Mouse (Mus musculus): ENCODE results near the gene Eps8l3. TPM values are rescaled to one million over a fixed set of nuclear protein-coding genes. Genes with fewer than 3 reads are reported as not detected.
"Not testable (repeated sequence)": the region's sequence is repeated elsewhere in the genome, so short reads cannot be mapped to it uniquely, and the experiment has no call there.

Gene Eps8l3
- polyA plus RNA-seq, 1 experiment, result not detected

GRCm38 (mm10) chr3:107857646-107858045, 19.4 kb upstream of the Eps8l3 start:
- Histone ChIP-seq H3K36me3 (ENCODE audit: control insufficient read depth, insufficient read depth) (no peaks in the 10 kb centered on the region), H3K79me2 (ENCODE audit: control insufficient read depth, insufficient read depth) (no peaks in the 10 kb centered on the region), H3K27me3 (ENCODE audit: control insufficient read depth, insufficient read depth, insufficient read length) (no peaks in the 10 kb centered on the region), H3K4me3 (no peak overlapping the region), H3K4me2 (ENCODE audit: low read depth) (no peak overlapping the region), H3ac (ENCODE audit: control insufficient read depth, insufficient read length) (no peak overlapping the region)
- TF ChIP-seq MYOG (IDR thresholded peaks at IDR 0.05; ENCODE audit: control insufficient read depth in 1 of 3, insufficient read depth in 1 of 3, insufficient read length in 2 of 3, low read depth in 2 of 3) (no peak), REST (IDR thresholded peaks at IDR 0.05; ENCODE audit: insufficient read depth, insufficient read length) (no peak), CEBPB (IDR thresholded peaks at IDR 0.05; ENCODE audit: insufficient read depth, poor library complexity, severe bottlenecking) (no peak), MYOD1 (IDR thresholded peaks at IDR 0.05; ENCODE audit: control insufficient read depth in 1 of 3, insufficient read length in 2 of 3, low read depth in 2 of 3) (no peak), SRF (IDR thresholded peaks at IDR 0.05; ENCODE audit: control insufficient read depth, insufficient read length, low read depth) (no peak), E2F4 (IDR thresholded peaks at IDR 0.05; ENCODE audit: insufficient read depth) (no peak), POLR2A (IDR thresholded peaks at IDR 0.05; ENCODE audit: insufficient read length, low read depth) (no peak), USF1 (IDR thresholded peaks at IDR 0.05; ENCODE audit: low read depth) (no peak), TCF3 (IDR thresholded peaks at IDR 0.05; ENCODE audit: insufficient read length, low read depth) (no peak), POLR2AphosphoS2 (IDR thresholded peaks at IDR 0.05; ENCODE audit: insufficient read length, low read depth) (no peak), TCF12 (IDR thresholded peaks at IDR 0.05; ENCODE audit: insufficient read depth, poor library complexity, severe bottlenecking) (no peak), MAX (IDR thresholded peaks at IDR 0.05; ENCODE audit: low read depth) (no peak)

GRCm38 (mm10) chr3:107861483-107861882, 15.5 kb upstream of the Eps8l3 start:
- H3K79me2 ChIP-seq (ENCODE audit: control insufficient read depth, insufficient read depth); H3K4me2 ChIP-seq (ENCODE audit: low read depth); H3K27me3 ChIP-seq (ENCODE audit: control insufficient read depth, insufficient read depth, insufficient read length); H3ac ChIP-seq (ENCODE audit: control insufficient read depth, insufficient read length); H3K4me3 ChIP-seq; H3K36me3 ChIP-seq (ENCODE audit: control insufficient read depth, insufficient read depth): not testable (repeated sequence)

- no peak for TF ChIP-seq SRF (IDR thresholded peaks at IDR 0.05; ENCODE audit: control insufficient read depth, insufficient read length, low read depth)
- no peak for TF ChIP-seq POLR2A (IDR thresholded peaks at IDR 0.05; ENCODE audit: insufficient read length, low read depth)
- TF ChIP-seq REST (IDR thresholded peaks at IDR 0.05; ENCODE audit: insufficient read depth, insufficient read length), result no peak
- no peaks in the 10 kb centered on the region for H3K36me3 ChIP-seq (ENCODE audit: control insufficient read depth, insufficient read depth)
- no peaks in the 10 kb centered on the region for H3K79me2 ChIP-seq (ENCODE audit: control insufficient read depth, insufficient read depth)
- no peaks in the 10 kb centered on the region for H3K27me3 ChIP-seq (ENCODE audit: control insufficient read depth, insufficient read depth, insufficient read length)
- H3ac ChIP-seq (ENCODE audit: control insufficient read depth, insufficient read length), result no peak overlapping the region
- no peak overlapping the region for H3K4me2 ChIP-seq (ENCODE audit: low read depth)
- no peak overlapping the region for H3K4me3 ChIP-seq
Measured at GRCm38 (mm10) chr3:107862471-107862870, 14.6 kb upstream of the Eps8l3 start.

GRCm38 (mm10) chr3:107863471-107863870, 13.6 kb upstream of the Eps8l3 start:
- no peak overlapping the region for H3ac ChIP-seq (ENCODE audit: control insufficient read depth, insufficient read length)
- no peak overlapping the region for H3K4me3 ChIP-seq
- H3K36me3 ChIP-seq (ENCODE audit: control insufficient read depth, insufficient read depth), result no peaks in the 10 kb centered on the region
- TF ChIP-seq E2F4 (IDR thresholded peaks at IDR 0.05; ENCODE audit: insufficient read depth), result no peak
- no peak for TF ChIP-seq USF1 (IDR thresholded peaks at IDR 0.05; ENCODE audit: low read depth)
- TF ChIP-seq POLR2AphosphoS2 (IDR thresholded peaks at IDR 0.05; ENCODE audit: insufficient read length, low read depth), result no peak
- no peak for TF ChIP-seq REST (IDR thresholded peaks at IDR 0.05; ENCODE audit: insufficient read depth, insufficient read length)
- no peak for TF ChIP-seq TCF3 (IDR thresholded peaks at IDR 0.05; ENCODE audit: insufficient read length, low read depth)
- TF ChIP-seq MAX (IDR thresholded peaks at IDR 0.05; ENCODE audit: low read depth), result no peak
- TF ChIP-seq CEBPB (IDR thresholded peaks at IDR 0.05; ENCODE audit: insufficient read depth, poor library complexity, severe bottlenecking), result no peak
- no peak for TF ChIP-seq POLR2A (IDR thresholded peaks at IDR 0.05; ENCODE audit: insufficient read length, low read depth)
- H3K4me2 ChIP-seq (ENCODE audit: low read depth), result no peak overlapping the region
- no peaks in the 10 kb centered on the region for H3K27me3 ChIP-seq (ENCODE audit: control insufficient read depth, insufficient read depth, insufficient read length)
- no peaks in the 10 kb centered on the region for H3K79me2 ChIP-seq (ENCODE audit: control insufficient read depth, insufficient read depth)

- Histone ChIP-seq H3K4me3 (no peak overlapping the region), H3K27me3 (ENCODE audit: control insufficient read depth, insufficient read depth, insufficient read length) (no peaks in the 10 kb centered on the region), H3K79me2 (ENCODE audit: control insufficient read depth, insufficient read depth) (no peaks in the 10 kb centered on the region), H3K4me2 (ENCODE audit: low read depth) (no peak overlapping the region), H3ac (ENCODE audit: control insufficient read depth, insufficient read length) (no peak overlapping the region), H3K36me3 (ENCODE audit: control insufficient read depth, insufficient read depth) (no peaks in the 10 kb centered on the region)
- TF ChIP-seq TCF12 (IDR thresholded peaks at IDR 0.05; ENCODE audit: insufficient read depth, poor library complexity, severe bottlenecking) (no peak), MYOD1 (IDR thresholded peaks at IDR 0.05; ENCODE audit: control insufficient read depth in 1 of 3, insufficient read length in 2 of 3, low read depth in 2 of 3) (peak in 1 of 3 experiments; percentile 2)
Measured at GRCm38 (mm10) chr3:107863898-107864603, 13.0 kb upstream of the Eps8l3 start.
